Mouse (Mus musculus): ENCODE results near the gene Gm43720.
A peak's percentile ranks its signal among the peaks of the same experiment; 100 is the strongest.

Gene Gm43720

GRCm38 (mm10) chr5:138279585-138280424, at the start of gene Gm43720, which contains the start of the genes Gpc2 and Stag3:
Gm43720 (minus strand) TSS chr5:138279958.
Gpc2 (minus strand) TSS chr5:138280005.
Stag3 (plus strand) TSS chr5:138280240.
- DNase-seq (ENCODE audit: low spot score in 2 of 2) = peak; percentile 68 to 86

GRCm38 (mm10) chr5:138312795-138313194, 33.0 kb upstream of the Gm43720 start:
- DNase-seq (ENCODE audit: low spot score in 2 of 2) = no peak

- no peak for DNase-seq (ENCODE audit: low spot score in 2 of 2)
These were observed 19.9 kb upstream of the Gm43720 start for GRCm38 (mm10) chr5:138299613-138300012.

- DNase-seq (ENCODE audit: low spot score in 2 of 2) = no peak
These were observed 14.4 kb upstream of the Gm43720 start for GRCm38 (mm10) chr5:138294158-138294557.

GRCm38 (mm10) chr5:138291638-138292037, 11.9 kb upstream of the Gm43720 start:
- no peak for DNase-seq (ENCODE audit: low spot score in 2 of 2)

- DNase-seq (ENCODE audit: low spot score in 2 of 2) = peak in 1 of 2 experiments; percentile 51
These were observed 8.1 kb upstream of the Gm43720 start for GRCm38 (mm10) chr5:138287861-138288260.

GRCm38 (mm10) chr5:138283540-138283939, 3.8 kb upstream of the Gm43720 start:
- DNase-seq (ENCODE audit: low spot score in 2 of 2) = no peak

GRCm38 (mm10) chr5:138281798-138282197, 2.0 kb upstream of the Gm43720 start:
- DNase-seq (ENCODE audit: low spot score in 2 of 2) = no peak

GRCm38 (mm10) chr5:138280829-138281228, 1.1 kb upstream of the Gm43720 start:
- DNase-seq (ENCODE audit: low spot score in 2 of 2) = no peak

GRCm38 (mm10) chr5:138280425-138280768, 639 bp upstream of the Gm43720 start:
- no peak for DNase-seq (ENCODE audit: low spot score in 2 of 2)

GRCm38 (mm10) chr5:138277994-138278393, 1.8 kb downstream of the Gm43720 start:
- no peak for DNase-seq (ENCODE audit: low spot score in 2 of 2)

GRCm38 (mm10) chr5:138275216-138276050, 4.3 kb downstream of the Gm43720 start:
- no peak for DNase-seq (ENCODE audit: low spot score in 2 of 2)

- no peak for DNase-seq (ENCODE audit: low spot score in 2 of 2)
These were observed 5.6 kb downstream of the Gm43720 start for GRCm38 (mm10) chr5:138274186-138274585.

- no peak for DNase-seq (ENCODE audit: low spot score in 2 of 2)
These were observed 7.3 kb downstream of the Gm43720 start, which contains the start of gene Gal3st4 for GRCm38 (mm10) chr5:138272409-138272923. Gal3st4 (minus strand) TSS chr5:138272840.

GRCm38 (mm10) chr5:138271232-138271631, 8.5 kb downstream of the Gm43720 start:
- peak in 1 of 2 experiments; percentile 1 for DNase-seq (ENCODE audit: low spot score in 2 of 2)

- no peak for DNase-seq (ENCODE audit: low spot score in 2 of 2)
These were observed 10.8 kb downstream of the Gm43720 start for GRCm38 (mm10) chr5:138268980-138269379.

- no peak for DNase-seq (ENCODE audit: low spot score in 2 of 2)
These were observed 12.6 kb downstream of the Gm43720 start for GRCm38 (mm10) chr5:138267114-138267513.

GRCm38 (mm10) chr5:138265712-138266111, 14.0 kb downstream of the Gm43720 start:
- DNase-seq (ENCODE audit: low spot score in 2 of 2) = no peak

GRCm38 (mm10) chr5:138264207-138264578, 15.6 kb downstream of the Gm43720 start:
- no peak for DNase-seq (ENCODE audit: low spot score in 2 of 2)

- peak; percentile 88 to 96 for DNase-seq (ENCODE audit: low spot score in 2 of 2)
These were observed 16.2 kb downstream of the Gm43720 start, which contains the start of gene BC037034 for GRCm38 (mm10) chr5:138263260-138264206. BC037034 (minus strand) TSS chr5:138264033.
